Mouse (Mus musculus) naive thymus-derived CD4-positive, alpha-beta T cell, adult 5 months (primary cell): ENCODE data around the gene Fbxl14. TPM values are rescaled to one million over a fixed set of nuclear protein-coding genes. Genes with fewer than 3 reads are reported as not detected.

Source experiments
- polyA plus RNA-seq: library from polyadenylated mRNA; unstranded; fragments of 100-300 nt; shearing (Covaris generic); gene quantifications from one replicate; pipeline ENCODE4 v1.2.1, GENCODE M21; 2017

The Fbxl14 gene
- polyA plus RNA-seq, result 62.7 TPM

DNA sequence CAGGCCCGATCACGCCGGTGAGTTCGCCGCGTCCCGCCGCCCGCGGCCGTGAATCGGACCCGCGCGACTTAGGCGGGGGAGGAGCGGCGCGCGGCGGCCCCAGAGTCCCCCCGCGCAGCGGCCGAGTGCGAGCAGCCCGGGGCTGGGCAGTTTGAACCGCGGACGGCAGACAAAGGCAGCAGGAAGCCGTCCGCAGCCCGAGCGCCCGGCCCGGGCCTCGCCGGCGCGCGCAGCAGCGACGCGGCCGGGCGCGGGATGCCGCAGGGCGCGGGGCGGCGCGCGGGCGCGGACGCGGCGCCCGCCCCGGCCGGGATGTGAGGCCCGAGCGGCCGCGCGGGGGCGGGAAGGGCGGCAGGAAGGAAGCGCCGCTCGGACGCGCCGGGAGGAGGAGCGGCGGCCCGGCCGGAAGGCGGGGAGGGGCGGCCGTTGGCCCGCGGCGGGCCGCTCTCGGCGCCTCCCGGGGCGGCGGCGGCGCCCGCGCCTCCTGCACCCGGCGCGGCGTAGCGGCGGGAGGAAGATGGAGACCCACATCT, at the start of gene Fbxl14:
Gene Fbxl14, plus strand, starts transcription at position 326 of the 533 bp plus-strand sequence.

Other genes starting within 250 kb of the Fbxl14 start
- 6.7 TPM for gene Cacna2d4, start 243.1 kb upstream of the Fbxl14 start, polyA plus RNA-seq
- 0.16 TPM for gene Lrtm2, start 148.9 kb upstream of the Fbxl14 start, polyA plus RNA-seq
- gene Adipor2, start 62.0 kb upstream of the Fbxl14 start, polyA plus RNA-seq, result 33.9 TPM
- gene Wnt5b, start 64.7 kb downstream of the Fbxl14 start, polyA plus RNA-seq, result 2.3 TPM